10 mouse cellular contexts compared by ENCODE assay signal in genomic region chr6:83435174-83435573, GRCm38 (mm10). TPM values are rescaled to one million over a fixed set of nuclear protein-coding genes. Genes with fewer than 3 reads are reported as not detected.
A peak's percentile ranks its signal among the peaks of the same experiment; 100 is the strongest.
DNase-seq lines count a peak whose midpoint lies in the region; ATAC-seq lines count a peak whose summit lies in the region.
"Had no signal": no experiment of that assay in that cellular context is flagged by ENCODE, and none has a peak within 500 bp of the region (broad histone marks: within the 10 kb centered on the region; RNA-seq: fewer than 3 reads in every experiment).

No protein-coding gene starts in this region.

- no peak overlapping the region for H3K4me3 ChIP-seq in brown adipose tissue, adult 24 weeks (ENCODE audit: insufficient read depth, low read depth, low read length)
- no peak overlapping the region for H3K4me3 ChIP-seq in hindbrain, embryonic 12.5 days
- no peak overlapping the region for H3K4me3 ChIP-seq in stomach, embryonic 14.5 days (ENCODE audit: low read depth, low read length)
- H3K4me3 ChIP-seq: heart, embryonic 10.5 days; liver, embryonic 15.5 days had no signal

- no peak for ATAC-seq in hindbrain, embryonic 12.5 days (ENCODE audit: low FRiP score)
- no peak for ATAC-seq in stomach, embryonic 14.5 days (ENCODE audit: insufficient number of reproducible peaks, insufficient read depth, low FRiP score, low read depth)

- no peak overlapping the region for H3K4me2 ChIP-seq in hindbrain, embryonic 12.5 days (replicated peaks)
- H3K4me2 ChIP-seq in stomach, embryonic 14.5 days (replicated peaks; ENCODE audit: low read depth, low read length), result no peak overlapping the region
- H3K4me2 ChIP-seq: liver, embryonic 15.5 days had no signal

- H3K27me3 ChIP-seq in hindbrain, embryonic 12.5 days, result no peaks in the 10 kb centered on the region
- no peaks in the 10 kb centered on the region for H3K27me3 ChIP-seq in stomach, embryonic 14.5 days (ENCODE audit: control insufficient read depth, insufficient read depth, low read length)
- H3K27me3 ChIP-seq: liver, embryonic 15.5 days had no signal

- H3K9me3 ChIP-seq in hindbrain, embryonic 12.5 days (replicated peaks), result no peaks in the 10 kb centered on the region
- H3K9me3 ChIP-seq in stomach, embryonic 14.5 days (ENCODE audit: control insufficient read depth, low read depth, low read length), result no peaks in the 10 kb centered on the region
- H3K9me3 ChIP-seq: heart, embryonic 10.5 days; liver, embryonic 15.5 days had no signal

- H3K4me1 ChIP-seq in brown adipose tissue, adult 24 weeks (ENCODE audit: control insufficient read depth, insufficient read depth, insufficient read length, low read length), result peaks cover 54% of the 10 kb centered on the region
- H3K4me1 ChIP-seq in hindbrain, embryonic 12.5 days, result peaks cover 65% of the 10 kb centered on the region
- H3K4me1 ChIP-seq in stomach, embryonic 14.5 days (ENCODE audit: control insufficient read depth, insufficient read depth, low read length), result peaks cover 55% of the 10 kb centered on the region

- peaks cover 18% of the 10 kb centered on the region for H3K36me3 ChIP-seq in hindbrain, embryonic 12.5 days
- H3K36me3 ChIP-seq in stomach, embryonic 14.5 days (ENCODE audit: control insufficient read depth, insufficient read depth, low read length), result peaks cover 28% of the 10 kb centered on the region; the same call in 1 of the 2 replicates

- H3K27ac ChIP-seq in brown adipose tissue, adult 24 weeks (replicated peaks; ENCODE audit: low read depth, low read length), result 0 out of 2 replicates have a peak overlapping the region, but pooled peaks have one; percentile 1
- H3K27ac ChIP-seq in hindbrain, embryonic 12.5 days, result peak overlapping the region; percentile 70
- H3K27ac ChIP-seq in stomach, embryonic 14.5 days (ENCODE audit: low read length), result peak overlapping the region; percentile 2; the same call in 1 of the 2 replicates
- H3K27ac ChIP-seq: heart, embryonic 10.5 days; liver, embryonic 15.5 days had no signal

- 0 out of 2 replicates have a peak overlapping the region, but pooled peaks have one; percentile 20 for H3K9ac ChIP-seq in hindbrain, embryonic 12.5 days
- no peak overlapping the region for H3K9ac ChIP-seq in stomach, embryonic 14.5 days (replicated peaks; ENCODE audit: low read depth, low read length)
- H3K9ac ChIP-seq: liver, embryonic 15.5 days had no signal

- WGBS in hindbrain, embryonic 12.5 days, result 51% methylated on average over 5 of the region's 5 CpGs
- WGBS in stomach, embryonic 14.5 days, result 50% methylated on average over 5 of the region's 5 CpGs

- DNase-seq in ovary, postnatal 36 days (ENCODE audit: low spot score), result peak; percentile 32
- DNase-seq in ovary, postnatal 14 days (ENCODE audit: low spot score), result no peak
- no peak for DNase-seq in lung, postnatal 25 days (ENCODE audit: low spot score)
- DNase-seq in T-cell, adult 2 months (ENCODE audit: low spot score), result no peak
- DNase-seq: thymus, postnatal 25 days had no signal

RNA-seq across cellular contexts. Expression of gene Tet3, which starts 23.7 kb away (rescaled TPM):
- polyA plus RNA-seq in brown adipose tissue, adult 24 weeks (2012; ENCODE audit: insufficient read depth, insufficient read length, missing spikeins), result 5.0 and 7.0 TPM in 2 replicates
- 63.3 and 63.9 TPM in 2 replicates for polyA plus RNA-seq in hindbrain, embryonic 12.5 days (2016; fragmentation: Nextera tagmentation; extraction: Ambion mirVana)
- 43.7 and 49.2 TPM in 2 replicates for polyA plus RNA-seq in stomach, embryonic 14.5 days (2014; fragmentation: Nextera tagmentation; extraction: Ambion mirVana)

Comparison
In these comparisons a context has a peak if more than half of its experiments do, and no peak if none do; other contexts are left out.
1. H3K27ac ChIP-seq: peak in every context shown above with its lines; median percentile 70 in hindbrain, embryonic 12.5 days; 2 in stomach, embryonic 14.5 days; 1 in brown adipose tissue, adult 24 weeks.